Mouse (Mus musculus): ENCODE data around the gene Washc4. TPM values are rescaled to one million over a fixed set of nuclear protein-coding genes. Genes with fewer than 3 reads are reported as not detected.
"Not testable (repeated sequence)": the region's sequence is repeated elsewhere in the genome, so short reads cannot be mapped to it uniquely, and the experiment has no call there.

Gene Washc4
- polyA plus RNA-seq (2015; fragmentation: Nextera tagmentation; extraction: Ambion mirVana): 31.4 and 35.4 TPM in 2 replicates

- H3K4me3 ChIP-seq (replicated peaks): peak within 1 kb of the TSS; percentile 76
- no peaks in the 10 kb centered on the region for H3K27me3 ChIP-seq (replicated peaks)
- peak within 1 kb of the TSS; percentile 62 for H3K4me2 ChIP-seq
- H3K27ac ChIP-seq (replicated peaks): peak within 1 kb of the TSS; percentile 93
- H3K9me3 ChIP-seq (replicated peaks): no peaks in the 10 kb centered on the region
- H3K36me3 ChIP-seq: peaks cover 8% of the 10 kb centered on the region; the same call in 1 of the 2 replicates
- peaks cover 23% of the 10 kb centered on the region for H3K4me1 ChIP-seq
- peak within 1 kb of the TSS; percentile 91 for H3K9ac ChIP-seq (replicated peaks)
- ATAC-seq (ENCODE audit: low FRiP score): peak; percentile 98
- WGBS: 1% methylated on average over 49 of the region's 49 CpGs
These were observed at the start of gene Washc4 for GRCm38 (mm10) chr10:83543439-83544102. Washc4 (plus strand) TSS chr10:83543752.

GRCm38 (mm10) chr10:83497321-83497720 lies 46.2 kb upstream of the Washc4 start:
- 87% methylated on average over 13 of the region's 13 CpGs for WGBS
- no peak overlapping the region for H3K27ac ChIP-seq (replicated peaks)
- H3K4me1 ChIP-seq: no peaks in the 10 kb centered on the region
- no peaks in the 10 kb centered on the region for H3K9me3 ChIP-seq (replicated peaks)
- H3K36me3 ChIP-seq: peaks cover 47% of the 10 kb centered on the region
- H3K4me3 ChIP-seq (replicated peaks): no peak overlapping the region
- no peak overlapping the region for H3K4me2 ChIP-seq
- H3K27me3 ChIP-seq (replicated peaks): no peaks in the 10 kb centered on the region
- H3K9ac ChIP-seq (replicated peaks): no peak overlapping the region
- no peak for ATAC-seq (ENCODE audit: low FRiP score)

DNA sequence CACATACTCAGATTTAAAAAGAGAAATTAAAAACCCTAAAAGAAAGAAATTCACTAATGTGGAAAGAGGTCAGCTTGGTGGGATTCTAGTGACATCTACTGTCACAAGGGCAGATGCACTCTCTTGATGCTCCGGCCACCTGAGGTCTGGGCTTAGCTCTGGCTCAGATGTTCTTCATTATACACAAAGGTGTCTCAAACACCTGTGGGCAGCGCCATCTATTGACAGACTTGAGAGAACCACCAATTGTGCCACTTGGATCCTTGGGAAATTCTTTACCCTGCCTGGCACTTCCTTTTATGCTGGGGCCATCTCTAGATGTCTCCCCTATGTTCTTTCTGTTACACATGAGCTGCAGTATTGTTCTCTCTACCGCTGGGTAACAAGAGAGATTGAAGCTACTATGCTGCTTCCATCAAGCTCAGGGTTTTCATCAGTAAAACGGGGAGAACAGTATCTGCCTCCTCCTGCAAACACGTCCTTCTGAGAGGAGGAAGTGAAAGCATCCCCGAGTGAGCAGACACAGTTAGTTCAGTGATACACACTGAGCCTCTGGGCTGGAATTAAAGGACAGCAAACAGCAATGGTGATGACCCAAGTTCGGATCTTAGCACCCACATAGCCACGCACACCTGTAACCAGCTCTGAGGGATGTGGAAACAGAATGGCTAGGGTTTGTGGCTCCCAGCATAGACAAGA lies 34.4 kb upstream of the Washc4 start:
- Histone ChIP-seq H3K4me1 (no peaks in the 10 kb centered on the region), H3K4me2 (no peak overlapping the region), H3K27me3 (replicated peaks) (no peaks in the 10 kb centered on the region), H3K36me3 (peaks cover 67% of the 10 kb centered on the region), H3K9ac (replicated peaks) (no peak overlapping the region), H3K4me3 (replicated peaks) (no peak overlapping the region), H3K27ac (replicated peaks) (no peak overlapping the region), H3K9me3 (replicated peaks) (no peaks in the 10 kb centered on the region)
- ATAC-seq (ENCODE audit: low FRiP score): no peak
- WGBS: 69% methylated on average over 8 of the region's 8 CpGs

- no peak overlapping the region for H3K9ac ChIP-seq (replicated peaks)
- H3K4me1 ChIP-seq: no peaks in the 10 kb centered on the region
- H3K27ac ChIP-seq (replicated peaks): no peak overlapping the region
- H3K36me3 ChIP-seq: peaks cover 70% of the 10 kb centered on the region
- no peak for ATAC-seq (ENCODE audit: low FRiP score)
- H3K27me3 ChIP-seq (replicated peaks): no peaks in the 10 kb centered on the region
- no peaks in the 10 kb centered on the region for H3K9me3 ChIP-seq (replicated peaks)
- no peak overlapping the region for H3K4me2 ChIP-seq
- no peak overlapping the region for H3K4me3 ChIP-seq (replicated peaks)
- WGBS: 85% methylated on average over 5 of the region's 5 CpGs
These were observed 32.2 kb upstream of the Washc4 start for GRCm38 (mm10) chr10:83511304-83511703.

- H3K9me3 ChIP-seq (replicated peaks): no peaks in the 10 kb centered on the region
- 80% methylated on average over 8 of the region's 8 CpGs for WGBS
- no peaks in the 10 kb centered on the region for H3K27me3 ChIP-seq (replicated peaks)
- H3K27ac ChIP-seq (replicated peaks): no peak overlapping the region
- no peak overlapping the region for H3K9ac ChIP-seq (replicated peaks)
- no peaks in the 10 kb centered on the region for H3K4me1 ChIP-seq
- ATAC-seq (ENCODE audit: low FRiP score): no peak
- no peak overlapping the region for H3K4me3 ChIP-seq (replicated peaks)
- H3K36me3 ChIP-seq: peaks cover 75% of the 10 kb centered on the region
- H3K4me2 ChIP-seq: no peak overlapping the region
These were observed 29.8 kb upstream of the Washc4 start for GRCm38 (mm10) chr10:83513736-83514135.

- ATAC-seq (ENCODE audit: low FRiP score): no peak
These were observed 22.6 kb upstream of the Washc4 start for GRCm38 (mm10) chr10:83520990-83521389.

GRCm38 (mm10) chr10:83524238-83524637 lies 19.3 kb upstream of the Washc4 start:
- peaks cover 70% of the 10 kb centered on the region for H3K36me3 ChIP-seq
- ATAC-seq (ENCODE audit: low FRiP score): not testable (repeated sequence)

More at GRCm38 (mm10) chr10:83520990-83521389, 22.6 kb upstream of the Washc4 start:
- Histone ChIP-seq H3K36me3 (peaks cover 76% of the 10 kb centered on the region), H3K9ac (replicated peaks) (no peak overlapping the region), H3K4me1 (no peaks in the 10 kb centered on the region), H3K27ac (replicated peaks) (no peak overlapping the region), H3K27me3 (replicated peaks) (no peaks in the 10 kb centered on the region), H3K9me3 (replicated peaks) (no peaks in the 10 kb centered on the region), H3K4me3 (replicated peaks) (no peak overlapping the region), H3K4me2 (no peak overlapping the region)
- WGBS: 84% methylated on average over 4 of the region's 4 CpGs

DNA sequence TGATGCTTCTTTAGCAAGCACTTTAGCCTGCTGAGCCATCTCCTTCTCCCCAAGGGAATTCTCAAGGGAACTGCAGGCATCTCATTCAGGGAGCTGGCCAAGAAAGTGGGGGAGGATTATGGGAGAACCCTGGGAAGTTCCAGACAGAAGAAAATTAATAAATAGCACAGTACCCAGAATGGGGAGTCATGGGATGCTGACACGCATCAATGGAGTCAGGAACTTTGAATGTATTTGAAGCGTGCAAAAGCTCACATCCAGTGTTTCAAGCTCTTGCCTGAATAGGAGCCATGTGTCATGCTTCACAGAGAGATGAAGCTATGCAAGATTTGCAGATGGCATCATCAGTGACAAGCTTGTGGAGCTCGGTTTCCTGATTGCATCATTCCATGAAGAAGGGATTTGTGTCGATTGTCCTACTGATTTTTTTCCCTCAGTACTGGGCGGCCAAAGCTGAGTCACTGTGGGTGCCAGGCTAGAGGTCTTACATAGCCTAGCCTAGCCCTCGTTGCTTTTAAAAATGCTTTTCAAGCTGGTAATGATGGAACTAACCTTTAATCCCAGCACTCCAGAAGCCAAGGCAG lies 13.1 kb upstream of the Washc4 start:
- Histone ChIP-seq H3K4me1 (peaks cover 22% of the 10 kb centered on the region), H3K4me3 (replicated peaks) (no peak overlapping the region), H3K9ac (replicated peaks) (no peak overlapping the region), H3K4me2 (no peak overlapping the region), H3K27me3 (replicated peaks) (no peaks in the 10 kb centered on the region), H3K36me3 (peaks cover 25% of the 10 kb centered on the region), H3K9me3 (replicated peaks) (no peaks in the 10 kb centered on the region), H3K27ac (replicated peaks) (no peak overlapping the region)
- 83% methylated on average over 6 of the region's 6 CpGs for WGBS
- no peak for ATAC-seq (ENCODE audit: low FRiP score)

More at GRCm38 (mm10) chr10:83524238-83524637, 19.3 kb upstream of the Washc4 start:
- not testable (repeated sequence) for H3K27me3 ChIP-seq (replicated peaks); H3K9me3 ChIP-seq (replicated peaks); H3K4me1 ChIP-seq; H3K9ac ChIP-seq (replicated peaks); H3K27ac ChIP-seq (replicated peaks); H3K4me2 ChIP-seq; H3K4me3 ChIP-seq (replicated peaks)

- H3K4me2 ChIP-seq: peak overlapping the region; percentile 72
- H3K9me3 ChIP-seq (replicated peaks): no peaks in the 10 kb centered on the region
- no peaks in the 10 kb centered on the region for H3K36me3 ChIP-seq
- WGBS: 2% methylated on average over 27 of the region's 27 CpGs
- H3K4me3 ChIP-seq (replicated peaks): peak overlapping the region; percentile 60
- ATAC-seq (ENCODE audit: low FRiP score): peak; percentile 78
- no peaks in the 10 kb centered on the region for H3K27me3 ChIP-seq (replicated peaks)
- peak overlapping the region; percentile 85 for H3K27ac ChIP-seq (replicated peaks)
- peak overlapping the region; percentile 62 for H3K9ac ChIP-seq (replicated peaks)
- H3K4me1 ChIP-seq: peaks cover 22% of the 10 kb centered on the region
These were observed 10.2 kb upstream of the Washc4 start for GRCm38 (mm10) chr10:83533258-83533909.

DNA sequence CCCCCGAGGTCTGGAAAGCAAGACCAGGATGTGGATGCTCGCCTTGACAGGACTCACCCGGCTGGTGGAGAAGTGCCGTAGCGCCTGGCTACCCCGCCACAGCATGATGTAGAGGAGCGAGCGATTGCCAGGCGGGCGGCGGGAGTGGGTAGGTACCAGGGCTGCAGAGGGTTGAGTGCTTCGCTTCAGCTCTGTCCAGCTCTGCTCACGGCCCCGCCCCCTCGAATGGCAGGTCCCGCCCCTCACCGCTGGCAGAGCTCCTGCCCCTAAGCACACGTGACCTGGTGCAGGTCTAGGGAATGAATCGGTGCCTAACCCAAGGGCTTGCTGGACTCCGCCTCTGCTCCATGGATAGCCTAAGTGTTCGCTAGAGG lies 9.7 kb upstream of the Washc4 start, which contains the start of gene Aldh1l2:
Aldh1l2 (minus strand) TSS at position 231 of the 374 bp plus-strand sequence.
- H3K27me3 ChIP-seq (replicated peaks): no peaks in the 10 kb centered on the region
- H3K27ac ChIP-seq (replicated peaks): peak within 1 kb of the TSS; percentile 85
- no peaks in the 10 kb centered on the region for H3K9me3 ChIP-seq (replicated peaks)
- ATAC-seq (ENCODE audit: low FRiP score): peak; percentile 96
- no peaks in the 10 kb centered on the region for H3K36me3 ChIP-seq
- H3K4me3 ChIP-seq (replicated peaks): peak within 1 kb of the TSS; percentile 60
- H3K4me1 ChIP-seq: peaks cover 22% of the 10 kb centered on the region
- H3K9ac ChIP-seq (replicated peaks): peak within 1 kb of the TSS; percentile 62
- under 1% methylated on average over 21 of the region's 21 CpGs for WGBS
- H3K4me2 ChIP-seq: peak within 1 kb of the TSS; percentile 72

DNA sequence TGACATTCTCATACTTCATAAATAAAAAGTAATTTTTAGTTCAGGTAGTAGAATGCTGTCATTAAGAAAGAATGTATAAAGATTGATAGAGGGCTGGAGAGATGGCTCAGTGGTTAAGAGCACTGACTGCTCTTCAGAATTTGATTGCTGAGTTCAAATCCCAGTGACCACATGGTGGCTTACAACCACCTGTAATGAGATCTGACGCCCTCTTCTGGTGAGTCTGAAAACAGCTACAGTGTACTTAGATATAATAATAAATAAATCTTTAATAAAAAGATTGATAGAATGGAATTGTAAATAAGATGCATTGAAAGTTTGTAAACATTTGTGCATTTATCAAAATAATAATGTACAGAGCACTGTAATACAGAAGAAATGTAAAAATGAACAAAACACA lies 7.1 kb upstream of the Washc4 start:
- H3K27ac ChIP-seq (replicated peaks): no peak overlapping the region
- no peak overlapping the region for H3K4me3 ChIP-seq (replicated peaks)
- H3K9me3 ChIP-seq (replicated peaks): no peaks in the 10 kb centered on the region
- no peak overlapping the region for H3K9ac ChIP-seq (replicated peaks)
- no peaks in the 10 kb centered on the region for H3K27me3 ChIP-seq (replicated peaks)
- H3K4me2 ChIP-seq: no peak overlapping the region
- H3K36me3 ChIP-seq: no peaks in the 10 kb centered on the region
- 5% methylated on average over 1 of the region's 1 CpGs for WGBS
- peaks cover 26% of the 10 kb centered on the region for H3K4me1 ChIP-seq
- no peak for ATAC-seq (ENCODE audit: low FRiP score)

Data from neural tube, embryonic 15.5 days (tissue).